Mouse (Mus musculus) heart, adult 2 months (tissue): ENCODE results near the gene 1600014C10Rik.

Source experiments
- CTCF ChIP-seq: fragments of 200-600 bp; IDR thresholded peaks from 2 replicates; pipeline ENCODE4 v1.8.1; 2022; ENCODE audit warnings: antibody characterized with exemption, mild to moderate bottlenecking, moderate library complexity
- EP300 ChIP-seq: fragments of 200-500 bp; IDR thresholded peaks from 2 replicates; pipeline ENCODE4 v1.6.1; 2011; ENCODE audit warnings: low read depth, low read length, control low read depth; ENCODE audit not compliant: insufficient read depth
- POLR2A ChIP-seq: fragments of 200-500 bp; IDR thresholded peaks from 2 replicates; pipeline ENCODE4 v1.6.1; 2011; ENCODE audit warnings: mild to moderate bottlenecking, low read depth, low read length, control low read depth; ENCODE audit not compliant: insufficient read depth

- no peak for TF ChIP-seq CTCF
- no peak for TF ChIP-seq POLR2A
- no peak for TF ChIP-seq EP300
These were observed 8.1 kb downstream of the 1600014C10Rik start for GRCm38 (mm10) chr7:38191146-38191545.
